Mouse (Mus musculus) c-Kit-negative CD71-positive TER-119-positive erythroid progenitor cells, embryonic 14.5 days (primary cell): ENCODE results near the gene Adamts2.
A peak's percentile ranks its signal among the peaks of the same experiment; 100 is the strongest.

Experiments used
- DNase-seq: peaks from one replicate; pipeline ENCODE4 v3.0.0-alpha.2; 2013; ENCODE audit warnings: low read depth, low spot score

Gene Adamts2

GRCm38 (mm10) chr11:50733146-50733545 lies 131.3 kb downstream of the Adamts2 start:
- DNase-seq: no peak

- DNase-seq: no peak
Observed at GRCm38 (mm10) chr11:50734129-50734528, 132.2 kb downstream of the Adamts2 start.

- no peak for DNase-seq
Observed at GRCm38 (mm10) chr11:50736548-50736947, 134.7 kb downstream of the Adamts2 start.

GRCm38 (mm10) chr11:50738436-50738835 lies 136.6 kb downstream of the Adamts2 start:
- DNase-seq: no peak

GRCm38 (mm10) chr11:50739453-50739852 lies 137.6 kb downstream of the Adamts2 start:
- no peak for DNase-seq

GRCm38 (mm10) chr11:50742146-50742545 lies 140.3 kb downstream of the Adamts2 start:
- no peak for DNase-seq

- DNase-seq: no peak
Observed at GRCm38 (mm10) chr11:50744971-50745370, 143.1 kb downstream of the Adamts2 start.

GRCm38 (mm10) chr11:50746508-50746907 lies 144.6 kb downstream of the Adamts2 start:
- no peak for DNase-seq

GRCm38 (mm10) chr11:50750983-50751585 lies 149.2 kb downstream of the Adamts2 start:
- DNase-seq: no peak

- DNase-seq: no peak
Observed at GRCm38 (mm10) chr11:50757741-50758140, 155.9 kb downstream of the Adamts2 start.

- no peak for DNase-seq
Observed at GRCm38 (mm10) chr11:50766461-50766860, 164.6 kb downstream of the Adamts2 start.

GRCm38 (mm10) chr11:50767039-50767438 lies 165.2 kb downstream of the Adamts2 start:
- DNase-seq: no peak

- DNase-seq: peak; percentile 28
Observed at GRCm38 (mm10) chr11:50768995-50769749, 167.3 kb downstream of the Adamts2 start.

GRCm38 (mm10) chr11:50771006-50771405 lies 169.1 kb downstream of the Adamts2 start:
- DNase-seq: no peak

GRCm38 (mm10) chr11:50797674-50798073 lies 195.8 kb downstream of the Adamts2 start:
- no peak for DNase-seq

- no peak for DNase-seq
Observed at GRCm38 (mm10) chr11:50798836-50799235, 197.0 kb downstream of the Adamts2 start.

- no peak for DNase-seq
Observed at GRCm38 (mm10) chr11:50814233-50814632, 212.3 kb downstream of the Adamts2 start.

GRCm38 (mm10) chr11:50826214-50826613 lies 224.3 kb downstream of the Adamts2 start:
- no peak for DNase-seq

- peak; percentile 20 for DNase-seq
Observed at GRCm38 (mm10) chr11:50827010-50827953, 225.4 kb downstream of the Adamts2 start, which contains the start of gene Zfp354c. TSS of gene Zfp354c (minus strand) at chr11:50827724.

- no peak for DNase-seq
Observed at GRCm38 (mm10) chr11:50835727-50836126, 233.8 kb downstream of the Adamts2 start.

GRCm38 (mm10) chr11:50841023-50841735 lies 239.3 kb downstream of the Adamts2 start, which contains the start of gene Zfp879:
TSS of gene Zfp879 (minus strand) at chr11:50841552.
- no peak for DNase-seq
